Mouse (Mus musculus) spleen, adult 12 weeks (tissue): ENCODE measurements around the gene Lhx5.

Source experiments
- DNase-seq: peaks from one replicate; pipeline ENCODE4 v3.0.0; 2022; ENCODE audit warnings: low spot score

The Lhx5 gene

DNA sequence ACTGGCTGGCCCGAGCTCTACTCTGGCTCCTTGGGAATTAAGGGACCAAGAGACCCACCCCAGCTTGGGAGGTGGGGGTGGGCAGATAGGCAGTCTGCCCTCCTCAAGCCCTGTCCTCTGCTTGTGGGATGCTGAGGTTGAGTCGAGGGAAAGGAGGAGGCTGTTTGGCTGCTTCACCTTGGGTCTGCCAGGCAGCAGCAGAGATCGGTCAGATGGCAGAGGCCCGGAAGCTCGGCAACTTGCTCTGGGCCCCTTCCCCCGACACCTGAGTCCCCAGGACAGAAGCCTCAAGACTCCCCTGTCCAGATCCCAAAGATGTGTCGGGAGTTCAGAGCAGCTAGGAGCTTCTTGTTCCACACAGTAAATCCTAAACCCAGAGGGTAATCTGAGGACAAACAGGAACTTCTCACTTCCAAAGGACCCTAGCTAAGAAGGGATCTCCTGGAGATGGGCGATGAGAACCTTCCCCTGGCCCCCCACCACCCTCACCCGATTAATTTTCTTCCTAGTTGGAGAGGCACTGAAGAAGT lies 1.1 kb downstream of the Lhx5 start:
- DNase-seq = no peak

DNA sequence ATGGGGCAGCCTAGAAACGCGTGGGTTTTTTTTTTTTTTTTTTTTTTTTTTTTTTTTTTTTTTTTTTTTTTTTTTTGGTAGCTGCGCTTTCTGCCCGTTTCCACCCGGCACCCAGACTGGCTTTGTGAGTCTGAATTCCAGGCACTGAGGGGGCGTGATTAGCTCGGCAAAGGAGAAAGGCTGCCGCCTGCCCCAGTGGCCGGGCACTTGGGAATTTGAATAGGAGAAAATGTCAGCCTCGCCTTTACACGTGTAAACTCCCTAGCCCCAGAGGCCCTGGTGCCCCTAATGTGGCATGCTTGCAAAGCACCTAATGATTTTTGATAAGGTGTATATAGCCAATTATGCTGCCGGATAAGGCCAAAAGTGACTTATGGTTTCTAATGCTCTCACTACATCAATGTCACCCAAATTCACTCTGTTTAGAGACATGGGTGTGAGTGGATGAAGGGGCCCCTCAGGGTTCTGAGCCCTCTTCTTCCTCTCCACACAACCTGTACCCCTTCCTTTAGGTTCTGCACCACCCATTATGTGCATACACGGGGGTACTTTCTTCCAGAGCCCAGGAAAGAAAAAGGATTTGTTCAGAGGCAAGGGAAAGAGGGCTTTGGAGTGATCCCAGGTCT lies 1.7 kb downstream of the Lhx5 start:
- DNase-seq = no peak

DNA sequence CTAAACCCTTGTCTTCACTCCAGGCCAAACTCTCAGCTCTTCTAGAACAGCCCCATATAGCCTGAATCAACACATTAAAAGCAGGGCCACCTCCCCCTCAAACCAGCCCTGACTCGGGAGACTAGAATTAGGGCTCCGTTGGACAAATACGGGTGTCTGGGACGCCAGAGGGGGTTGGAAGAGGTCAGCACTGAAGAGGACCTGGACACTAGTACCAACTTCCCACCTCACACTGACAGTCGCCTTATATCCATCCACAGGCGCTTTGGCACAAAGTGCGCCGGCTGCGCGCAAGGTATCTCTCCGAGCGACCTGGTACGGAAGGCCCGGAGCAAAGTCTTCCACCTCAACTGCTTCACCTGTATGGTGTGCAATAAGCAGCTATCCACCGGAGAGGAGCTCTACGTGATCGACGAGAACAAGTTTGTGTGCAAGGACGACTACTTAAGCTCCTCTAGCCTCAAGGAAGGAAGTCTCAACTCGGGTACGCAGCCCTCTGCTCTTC lies 2.8 kb downstream of the Lhx5 start:
- DNase-seq = no peak

DNA sequence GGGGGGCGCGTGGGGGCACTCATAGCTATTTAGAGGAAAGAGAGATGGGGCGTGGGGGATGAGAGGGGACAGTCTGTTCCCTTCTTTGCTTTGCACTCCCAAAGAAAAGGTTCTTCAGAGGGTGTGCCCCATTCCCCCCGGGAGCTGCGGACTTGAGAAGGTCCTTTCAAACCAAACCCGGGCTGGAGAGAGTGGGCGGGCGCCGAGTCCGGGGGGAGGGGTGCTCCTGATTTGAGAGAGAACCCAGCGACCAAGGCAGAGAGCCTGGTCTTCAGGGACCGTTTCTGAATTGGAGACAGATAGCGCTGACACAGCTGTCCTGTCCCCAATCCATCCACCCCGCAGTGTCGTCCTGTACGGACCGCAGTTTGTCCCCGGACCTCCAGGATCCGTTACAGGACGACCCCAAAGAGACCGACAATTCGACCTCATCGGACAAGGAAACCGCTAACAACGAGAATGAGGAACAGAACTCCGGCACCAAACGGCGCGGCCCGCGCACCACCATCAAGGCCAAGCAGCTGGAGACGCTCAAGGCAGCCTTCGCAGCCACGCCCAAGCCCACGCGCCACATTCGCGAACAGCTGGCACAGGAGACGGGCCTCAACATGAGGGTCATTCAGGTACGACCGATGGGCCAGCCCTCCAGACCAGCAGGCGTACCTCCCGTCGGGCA lies 3.6 kb downstream of the Lhx5 start:
- no peak for DNase-seq

DNA sequence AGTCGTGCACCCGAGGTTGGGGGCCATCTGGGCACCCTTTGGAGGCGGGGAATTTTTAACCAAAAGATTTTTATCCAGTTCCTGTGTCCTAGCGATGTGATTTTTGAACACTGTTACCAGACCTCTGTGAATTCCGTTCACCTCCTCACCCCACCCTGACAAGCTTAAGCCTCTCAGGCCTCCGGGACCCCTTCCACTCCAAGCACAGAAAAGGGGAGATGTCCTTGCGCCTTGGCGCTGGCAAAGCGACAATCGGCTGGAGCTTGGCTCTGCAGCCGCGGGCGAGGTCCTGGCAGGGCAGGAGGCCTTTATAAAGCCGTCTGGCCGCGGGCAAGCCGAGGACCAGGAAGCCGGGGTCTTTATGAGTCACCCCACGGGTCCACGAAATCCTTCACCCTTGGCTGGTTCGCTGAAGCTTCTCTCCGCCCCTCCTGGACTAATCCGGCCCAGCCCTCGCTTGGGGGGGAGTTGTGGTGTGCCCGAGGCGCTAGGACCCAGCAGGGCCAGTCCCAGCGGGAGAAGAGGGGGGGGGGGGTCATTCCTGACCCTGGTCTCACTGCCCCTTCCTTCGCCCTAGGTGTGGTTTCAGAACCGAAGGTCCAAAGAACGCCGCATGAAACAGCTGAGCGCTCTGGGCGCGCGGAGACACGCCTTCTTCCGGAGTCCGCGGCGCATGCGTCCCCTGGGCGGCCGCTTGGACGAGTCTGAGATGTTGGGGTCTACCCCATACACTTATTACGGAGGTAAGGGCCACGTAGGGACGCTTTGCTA lies 4.4 kb downstream of the Lhx5 start:
- no peak for DNase-seq

DNA sequence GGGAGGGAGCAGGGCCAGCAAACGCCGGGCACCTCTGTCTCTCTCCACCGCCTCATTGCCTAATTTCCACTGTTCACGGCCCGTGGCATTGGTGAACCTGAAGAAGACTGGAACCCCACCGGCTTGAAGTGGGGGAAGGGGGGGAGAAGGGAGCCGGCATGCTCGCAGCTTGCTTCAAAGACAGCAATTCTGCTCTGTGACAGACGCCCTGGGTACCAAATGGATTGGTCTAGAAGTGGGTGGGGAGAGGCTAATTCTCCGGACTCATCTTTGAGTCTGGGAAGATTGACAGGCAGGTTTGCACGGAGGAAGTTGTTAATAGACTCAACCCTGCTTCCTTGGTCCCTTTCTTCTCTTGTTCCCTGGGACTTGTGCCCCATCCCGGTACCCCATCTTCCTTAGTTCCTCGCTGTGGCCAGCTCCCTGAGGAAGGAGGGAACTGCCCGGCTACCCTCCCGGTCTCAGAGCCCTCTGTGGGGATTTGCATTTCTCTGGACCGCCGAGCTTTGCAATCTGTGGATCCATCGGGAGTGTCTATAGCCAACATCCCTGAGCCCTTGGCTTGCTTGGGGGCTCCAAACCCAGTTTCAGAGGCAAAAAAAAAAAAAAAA lies 5.5 kb downstream of the Lhx5 start:
- DNase-seq = no peak

DNA sequence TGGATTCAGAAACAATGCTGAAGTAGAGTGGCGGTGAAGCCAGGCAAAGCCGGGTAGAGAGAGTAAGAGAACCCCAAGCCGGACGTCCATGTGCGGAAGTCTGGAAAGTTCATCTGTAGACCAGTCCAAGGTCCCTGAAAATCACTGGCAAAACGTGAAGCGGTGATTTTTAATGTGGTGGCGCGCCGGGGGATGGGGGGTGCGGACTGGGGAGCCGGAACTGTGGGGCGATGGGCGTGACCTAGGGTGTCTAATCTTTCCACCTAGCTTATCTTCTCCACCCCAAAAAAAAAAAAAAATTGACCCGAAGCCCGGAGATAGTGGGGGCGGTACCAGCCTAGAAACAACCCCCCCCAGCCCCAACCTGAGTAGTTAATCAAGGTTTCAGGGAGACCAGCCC lies 6.0 kb downstream of the Lhx5 start:
- DNase-seq = no peak

DNA sequence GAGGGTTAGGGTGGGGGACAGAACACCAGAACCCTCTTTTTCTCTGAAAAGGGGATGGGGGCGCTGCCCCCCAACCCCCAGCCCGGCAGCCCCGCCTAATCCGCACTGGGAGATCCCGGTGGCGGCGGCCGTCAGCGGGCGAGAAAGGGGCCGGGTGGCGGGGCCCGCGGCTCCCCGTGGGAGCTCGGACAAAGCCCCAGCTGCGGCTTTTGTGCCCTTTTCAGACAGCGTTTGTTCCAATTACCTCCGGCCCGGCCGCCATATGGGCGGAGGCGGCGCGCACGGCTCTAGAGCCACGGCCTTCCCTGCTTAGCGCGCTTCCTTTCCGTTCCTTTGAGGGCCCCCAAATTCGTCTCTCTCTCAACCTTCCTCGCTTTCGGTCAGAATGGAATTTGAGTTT lies 6.5 kb downstream of the Lhx5 start:
- DNase-seq = no peak

DNA sequence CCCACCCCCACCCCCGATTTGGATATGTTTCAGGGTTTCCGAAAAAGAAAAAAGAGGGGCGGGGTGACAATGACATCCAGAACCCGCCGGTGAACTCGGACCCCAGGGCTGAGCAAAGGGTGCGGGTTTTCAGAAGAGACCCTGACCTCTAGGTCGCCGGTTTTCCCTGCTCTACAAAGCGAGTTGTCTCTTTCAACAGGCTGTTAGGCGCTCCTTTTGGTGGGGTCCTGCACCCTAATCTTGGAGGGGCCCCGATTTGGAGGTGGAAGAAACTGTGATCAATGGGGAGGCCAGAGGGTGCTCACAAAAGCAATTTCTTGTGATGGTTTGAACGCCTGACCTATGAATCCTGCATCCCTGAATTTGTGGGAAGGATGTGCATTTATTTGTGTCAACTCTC lies 7.0 kb downstream of the Lhx5 start:
- DNase-seq = no peak

DNA sequence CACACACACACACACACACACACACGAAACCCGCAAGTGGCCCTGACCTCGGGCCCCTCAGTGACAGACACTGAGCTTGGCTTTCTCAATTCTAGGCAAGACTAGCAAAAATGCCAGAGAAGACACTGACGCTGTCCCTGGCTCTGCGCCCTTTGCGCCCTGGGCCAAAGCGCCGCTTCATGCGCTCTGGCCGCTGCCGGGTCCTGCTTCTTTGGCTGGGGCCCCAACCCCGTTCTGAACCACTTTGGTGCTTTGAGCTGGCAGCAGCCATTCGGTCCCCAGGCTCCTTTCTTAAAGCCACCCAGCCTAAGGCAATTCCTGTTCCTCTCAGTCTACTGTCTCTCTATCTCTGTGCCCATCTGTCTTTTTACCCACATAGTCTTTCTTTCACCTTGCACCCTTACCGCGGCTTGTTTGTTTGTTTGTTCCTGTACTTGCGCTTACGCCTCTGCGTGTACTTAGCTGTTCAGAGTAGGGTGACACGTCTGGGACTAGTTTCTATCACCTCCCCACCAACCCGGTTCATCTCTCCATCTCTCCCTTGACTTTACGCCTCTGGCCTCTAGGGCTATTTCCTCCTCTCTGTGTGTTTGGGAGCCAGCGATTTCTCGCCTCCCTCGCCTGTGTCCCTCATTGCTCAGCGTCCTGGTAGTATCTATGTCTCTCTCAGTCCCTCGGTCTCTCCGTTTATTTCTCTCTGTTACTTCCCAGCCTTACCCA lies 7.7 kb downstream of the Lhx5 start:
- no peak for DNase-seq

DNA sequence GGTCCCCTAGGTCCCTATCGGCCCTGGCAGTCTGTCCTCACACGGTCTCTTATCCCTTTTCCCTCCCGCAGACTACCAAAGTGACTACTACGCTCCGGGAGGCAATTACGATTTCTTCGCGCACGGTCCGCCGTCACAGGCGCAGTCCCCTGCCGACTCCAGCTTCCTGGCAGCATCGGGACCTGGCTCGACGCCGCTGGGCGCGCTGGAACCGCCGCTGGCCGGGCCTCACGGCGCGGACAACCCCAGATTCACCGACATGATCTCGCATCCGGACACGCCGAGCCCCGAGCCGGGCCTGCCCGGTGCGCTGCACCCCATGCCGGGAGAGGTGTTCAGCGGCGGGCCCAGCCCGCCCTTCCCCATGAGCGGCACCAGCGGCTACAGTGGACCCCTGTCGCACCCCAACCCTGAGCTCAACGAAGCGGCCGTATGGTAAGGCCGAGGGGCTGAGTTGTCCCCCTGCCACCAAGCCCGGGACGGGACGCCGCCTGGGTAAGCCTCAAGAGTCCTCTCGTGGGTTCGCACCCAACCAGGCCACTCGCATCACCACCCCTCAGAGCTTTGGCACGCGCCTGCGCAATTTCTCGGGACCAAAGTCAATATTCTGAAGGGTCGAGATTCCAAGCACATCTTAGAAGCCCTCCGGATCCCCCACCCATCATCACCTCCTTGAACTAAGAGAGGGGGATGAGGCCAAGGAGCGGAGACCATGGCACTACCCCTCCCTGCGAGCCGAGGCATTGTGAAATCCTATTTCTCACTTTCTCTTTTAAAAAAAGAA lies 8.6 kb downstream of the Lhx5 start:
- DNase-seq = no peak

DNA sequence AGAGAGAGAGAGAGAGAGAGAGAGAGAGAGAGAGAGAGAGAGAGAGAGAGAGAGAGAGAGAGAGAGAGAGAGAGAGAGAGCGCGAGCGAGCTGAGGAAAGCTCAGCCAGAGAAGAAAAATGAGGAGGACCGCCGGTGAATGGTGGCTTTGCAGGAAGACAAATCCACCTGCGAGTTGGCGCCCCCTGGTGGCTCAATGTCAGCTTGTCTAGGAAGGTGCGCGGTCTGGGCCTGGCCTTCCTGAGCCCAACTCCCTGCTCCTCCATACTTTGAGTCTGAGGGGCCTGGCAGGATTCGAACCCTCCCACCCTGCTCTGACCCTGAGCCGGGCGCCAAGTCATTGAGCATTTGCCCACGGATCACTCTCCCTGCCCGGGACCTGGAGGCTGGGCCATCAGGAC lies 9.2 kb downstream of the Lhx5 start:
- DNase-seq = peak; percentile 65

DNA sequence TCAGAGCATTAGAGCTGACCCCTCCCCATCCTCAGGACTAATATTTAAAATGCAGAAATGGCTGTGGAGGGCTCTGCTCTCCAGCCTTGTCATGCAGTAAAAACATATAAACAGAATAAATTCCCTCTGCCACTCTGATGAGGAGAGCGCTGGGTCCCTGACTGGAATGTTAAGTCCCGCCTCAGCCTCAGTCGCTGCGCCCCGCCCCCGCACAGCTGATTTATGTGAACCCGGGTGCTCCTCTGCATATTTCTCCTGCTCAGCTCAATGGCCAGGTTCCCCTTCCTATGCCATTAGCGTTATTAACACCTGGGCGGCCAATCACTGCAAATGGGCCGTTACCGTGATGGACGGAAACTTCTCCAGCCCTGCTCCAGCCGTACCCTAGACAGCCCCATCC lies 15.8 kb downstream of the Lhx5 start:
- no peak for DNase-seq

DNA sequence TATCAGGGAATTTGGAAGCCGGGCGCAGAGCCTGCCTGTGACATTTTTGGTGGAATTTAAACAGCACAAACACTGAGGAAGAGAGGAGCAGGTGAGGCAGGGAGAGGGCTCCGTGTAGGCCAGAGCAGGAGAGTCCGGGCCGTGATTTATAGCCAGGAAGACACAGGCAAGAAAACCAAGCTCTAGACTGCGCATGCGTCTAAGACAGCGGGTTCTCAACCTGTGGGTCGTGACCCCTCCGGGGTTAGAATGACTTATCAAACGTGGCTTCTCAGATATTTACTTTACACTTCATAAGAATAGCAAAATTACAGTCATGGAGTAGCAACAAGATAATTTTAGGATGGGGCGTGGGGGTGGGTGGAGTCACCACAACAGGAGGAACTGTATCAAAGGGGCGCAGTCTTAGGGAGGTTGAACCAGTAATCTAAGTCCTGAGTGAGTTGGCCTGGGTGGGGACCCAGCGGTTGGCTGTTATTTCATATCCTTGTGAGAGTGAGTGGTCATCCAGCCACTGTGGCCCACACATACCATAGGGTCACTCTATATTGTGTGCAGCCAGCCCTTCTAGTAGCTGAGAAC lies 23.3 kb downstream of the Lhx5 start:
- DNase-seq = no peak

DNA sequence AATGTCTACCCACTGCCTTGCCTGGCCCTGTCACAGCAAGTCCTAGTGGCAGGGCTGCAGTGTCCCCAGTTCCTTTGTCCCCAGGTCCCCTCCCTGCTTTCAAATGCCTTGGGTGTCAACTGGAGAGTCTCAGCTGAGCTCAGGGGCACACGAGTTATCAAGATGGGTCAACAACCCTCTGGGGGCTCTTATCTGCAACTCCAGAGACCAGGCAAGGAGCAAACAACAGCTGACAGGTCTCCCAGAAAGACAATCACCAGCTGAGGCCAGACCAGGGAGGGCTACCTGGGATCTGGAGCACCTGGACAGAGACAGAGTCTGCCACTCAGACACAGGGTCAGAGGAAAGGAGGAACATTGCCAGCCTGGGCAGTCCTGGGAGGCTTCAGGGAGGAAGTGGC lies 24.8 kb downstream of the Lhx5 start:
- DNase-seq = no peak

DNA sequence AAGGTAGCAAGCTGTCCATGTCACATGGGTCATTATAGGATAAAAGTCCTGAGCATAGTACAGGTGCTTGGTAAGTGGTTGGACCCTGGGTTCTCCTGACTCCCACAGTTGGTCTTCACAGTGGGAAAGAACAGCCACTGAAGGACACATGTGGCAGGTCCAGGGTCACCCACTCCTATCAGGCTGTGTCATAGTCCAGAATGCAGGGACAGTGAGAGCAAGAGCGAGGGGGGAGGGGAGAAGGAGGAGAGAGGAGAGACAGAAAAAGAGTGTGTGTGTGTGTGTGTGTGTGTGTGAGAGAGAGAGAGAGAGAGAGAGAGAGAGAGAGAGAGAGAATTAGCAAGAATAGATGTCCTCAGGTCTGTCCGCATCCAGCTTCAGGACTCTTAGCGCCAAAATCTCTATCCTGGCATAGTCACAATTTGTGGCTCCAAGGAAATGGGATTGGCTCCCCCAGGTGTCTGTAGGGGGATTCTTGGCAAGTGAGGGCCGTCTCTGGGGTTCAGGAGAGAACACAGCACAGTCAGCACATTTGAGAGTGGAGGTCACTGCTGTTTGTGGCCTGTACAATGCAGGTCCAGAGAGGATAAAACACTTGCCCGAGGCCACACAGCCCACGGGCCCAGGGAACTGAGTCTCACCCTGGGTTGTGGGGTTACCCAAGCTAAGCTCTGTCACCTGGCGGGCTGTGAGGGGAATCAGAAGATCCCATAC lies 25.5 kb downstream of the Lhx5 start:
- no peak for DNase-seq

DNA sequence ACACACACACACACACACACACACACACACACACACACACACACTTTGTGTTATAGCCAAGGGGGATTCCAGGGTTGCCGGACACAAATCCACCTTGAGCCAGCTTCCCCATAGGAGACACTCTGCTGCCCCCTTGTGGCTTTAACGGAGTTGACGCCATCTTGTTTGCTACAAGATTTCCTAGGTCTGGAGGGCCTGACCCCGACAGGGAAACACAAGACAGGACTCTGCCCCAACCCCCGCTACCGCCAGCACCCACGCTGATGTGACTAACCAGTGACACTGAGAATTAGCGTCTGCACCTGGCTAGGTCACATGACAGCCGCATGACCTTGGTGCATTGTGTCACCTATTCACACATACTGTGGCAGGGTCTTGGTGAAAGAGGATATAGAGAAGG lies 26.1 kb downstream of the Lhx5 start:
- peak; percentile 26 for DNase-seq

DNA sequence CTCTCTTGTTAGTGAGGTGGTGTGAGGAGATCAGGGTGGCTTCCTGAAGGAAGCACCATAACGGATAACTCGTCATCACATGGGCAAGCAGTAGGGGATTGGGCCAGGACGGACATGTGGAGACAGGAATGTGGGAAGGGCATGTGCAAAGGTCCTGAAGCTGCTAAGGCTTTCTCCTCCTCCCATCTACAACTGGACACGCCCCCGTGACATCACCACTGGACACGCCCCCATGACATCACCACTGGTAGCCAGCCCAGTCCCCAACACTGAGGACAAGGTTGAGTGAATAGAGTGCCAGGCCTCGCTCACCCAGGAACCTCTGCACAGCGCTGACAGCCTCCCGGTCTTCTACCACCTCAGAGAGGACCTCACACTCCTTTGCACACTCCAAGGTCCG lies 27.6 kb downstream of the Lhx5 start:
- no peak for DNase-seq

DNA sequence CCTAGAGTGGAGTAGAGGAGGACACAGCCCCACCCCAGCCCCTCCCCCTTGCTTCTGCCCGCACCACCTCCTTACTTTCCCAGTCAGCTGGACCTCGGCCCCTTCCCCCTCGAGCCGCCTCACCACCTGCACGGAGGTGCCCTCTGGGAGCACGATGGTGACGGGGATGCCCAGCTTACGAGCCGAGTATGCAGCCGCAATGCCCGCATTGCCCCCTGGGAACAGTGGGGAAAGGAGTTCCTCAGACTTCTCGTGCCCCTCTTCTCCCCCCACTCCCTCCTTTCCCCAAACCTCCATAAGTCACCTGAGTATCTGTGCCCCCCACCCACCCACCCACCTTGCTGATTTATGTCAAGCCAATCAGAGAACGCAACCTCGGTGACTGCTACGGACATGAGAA lies 30.4 kb downstream of the Lhx5 start:
- DNase-seq = no peak

DNA sequence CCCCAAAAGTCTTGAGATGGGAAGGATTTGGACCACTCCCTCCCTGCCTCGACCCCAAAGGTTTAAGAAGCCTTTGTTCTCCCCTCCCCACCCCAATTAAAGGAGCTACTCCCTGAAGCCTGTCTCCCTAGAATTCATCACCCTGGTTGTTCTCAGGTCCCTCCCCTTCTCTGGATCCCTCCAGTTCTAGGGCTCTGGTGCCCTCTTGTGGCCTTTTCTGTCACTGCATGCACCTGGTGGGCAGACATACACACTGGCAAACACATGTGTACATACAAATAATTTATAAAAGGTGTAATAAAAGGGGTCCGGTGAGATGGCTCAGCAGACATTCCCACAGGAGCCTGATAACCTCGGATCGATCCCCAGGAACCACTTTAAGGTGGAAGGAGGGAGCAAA lies 32.8 kb downstream of the Lhx5 start:
- DNase-seq = peak; percentile 40
